Mouse (Mus musculus): ENCODE data around the gene Trf. TPM values are rescaled to one million over a fixed set of nuclear protein-coding genes. Genes with fewer than 3 reads are reported as not detected.

The Trf gene
- total and polyA plus RNA-seq, 2 experiments from 2014 or later: 25.1 to 27.5 TPM

- no peak overlapping the region for H3K9ac ChIP-seq
- no peak overlapping the region for H3K4me2 ChIP-seq (ENCODE audit: low read depth)
- WGBS: 82% methylated on average over 7 of the region's 7 CpGs
- no peak for TF ChIP-seq CTCF (IDR thresholded peaks at IDR 0.05; ENCODE audit: low read depth)
- no peaks in the 10 kb centered on the region for H3K9me3 ChIP-seq (ENCODE audit: low read length)
- no peaks in the 10 kb centered on the region for H3K36me3 ChIP-seq (ENCODE audit: insufficient read depth)
- no peaks in the 10 kb centered on the region for H3K4me1 ChIP-seq (ENCODE audit: insufficient read depth)
- H3K27ac ChIP-seq (ENCODE audit: low read depth, low read length): no peak overlapping the region
- H3K27me3 ChIP-seq (ENCODE audit: insufficient read depth, low read length): no peaks in the 10 kb centered on the region
- ATAC-seq (no peak), DNase-seq (no peak)
- no peak overlapping the region for H3K4me3 ChIP-seq (ENCODE audit: low read depth, low read length)
These were observed 2.8 kb upstream of the Trf start for GRCm38 (mm10) chr9:103233006-103233395.

- Histone ChIP-seq H3K9ac (no peak overlapping the region), H3K36me3 (ENCODE audit: insufficient read depth) (no peaks in the 10 kb centered on the region), H3K4me3 (ENCODE audit: low read depth, low read length) (no peak overlapping the region), H3K27me3 (ENCODE audit: insufficient read depth, low read length) (no peaks in the 10 kb centered on the region), H3K9me3 (ENCODE audit: low read length) (no peaks in the 10 kb centered on the region), H3K4me2 (ENCODE audit: low read depth) (no peak overlapping the region), H3K27ac (ENCODE audit: low read depth, low read length) (no peak overlapping the region), H3K4me1 (ENCODE audit: insufficient read depth) (no peaks in the 10 kb centered on the region)
- DNase-seq (no peak), ATAC-seq (no peak)
- no peak for TF ChIP-seq CTCF (IDR thresholded peaks at IDR 0.05; ENCODE audit: low read depth)
- WGBS: 88% methylated on average over 7 of the region's 7 CpGs
These were observed 2.2 kb upstream of the Trf start for GRCm38 (mm10) chr9:103232232-103233005.

- Histone ChIP-seq H3K36me3 (ENCODE audit: insufficient read depth) (no peaks in the 10 kb centered on the region), H3K9ac (no peak overlapping the region), H3K4me3 (ENCODE audit: low read depth, low read length) (no peak overlapping the region), H3K27me3 (ENCODE audit: insufficient read depth, low read length) (no peaks in the 10 kb centered on the region), H3K9me3 (ENCODE audit: low read length) (no peaks in the 10 kb centered on the region), H3K4me1 (ENCODE audit: insufficient read depth) (no peaks in the 10 kb centered on the region), H3K4me2 (ENCODE audit: low read depth) (no peak overlapping the region), H3K27ac (ENCODE audit: low read depth, low read length) (no peak overlapping the region)
- ATAC-seq (no peak), DNase-seq (no peak)
- TF ChIP-seq CTCF (IDR thresholded peaks at IDR 0.05; ENCODE audit: low read depth): no peak
- 92% methylated on average over 15 of the region's 15 CpGs for WGBS
These were observed 992 bp downstream of the Trf start for GRCm38 (mm10) chr9:103229037-103229867.

GRCm38 (mm10) chr9:103228370-103229003 is 1.8 kb downstream of the Trf start:
- H3K27me3 ChIP-seq (ENCODE audit: insufficient read depth, low read length): no peaks in the 10 kb centered on the region
- no peaks in the 10 kb centered on the region for H3K4me1 ChIP-seq (ENCODE audit: insufficient read depth)
- H3K9ac ChIP-seq: no peak overlapping the region
- no peaks in the 10 kb centered on the region for H3K9me3 ChIP-seq (ENCODE audit: low read length)
- DNase-seq: no peak
- no peaks in the 10 kb centered on the region for H3K36me3 ChIP-seq (ENCODE audit: insufficient read depth)
- H3K4me2 ChIP-seq (ENCODE audit: low read depth): no peak overlapping the region
- no peak for TF ChIP-seq CTCF (IDR thresholded peaks at IDR 0.05; ENCODE audit: low read depth)
- WGBS: 79% methylated on average over 13 of the region's 13 CpGs
- ATAC-seq: no peak
- no peak overlapping the region for H3K27ac ChIP-seq (ENCODE audit: low read depth, low read length)
- no peak overlapping the region for H3K4me3 ChIP-seq (ENCODE audit: low read depth, low read length)

GRCm38 (mm10) chr9:103227760-103228159 is 2.5 kb downstream of the Trf start:
- Histone ChIP-seq H3K9me3 (ENCODE audit: low read length) (no peaks in the 10 kb centered on the region), H3K4me1 (ENCODE audit: insufficient read depth) (no peaks in the 10 kb centered on the region), H3K4me2 (ENCODE audit: low read depth) (no peak overlapping the region), H3K27me3 (ENCODE audit: insufficient read depth, low read length) (no peaks in the 10 kb centered on the region), H3K36me3 (ENCODE audit: insufficient read depth) (no peaks in the 10 kb centered on the region), H3K9ac (no peak overlapping the region), H3K4me3 (ENCODE audit: low read depth, low read length) (no peak overlapping the region), H3K27ac (ENCODE audit: low read depth, low read length) (no peak overlapping the region)
- WGBS: 94% methylated on average over 16 of the region's 16 CpGs
- ATAC-seq (no peak), DNase-seq (no peak)
- TF ChIP-seq CTCF (IDR thresholded peaks at IDR 0.05; ENCODE audit: low read depth): no peak

- 94% methylated on average over 15 of the region's 15 CpGs for WGBS
- no peak overlapping the region for H3K27ac ChIP-seq (ENCODE audit: low read depth, low read length)
These were observed 3.4 kb downstream of the Trf start for GRCm38 (mm10) chr9:103226806-103227205.

More at GRCm38 (mm10) chr9:103226806-103227205, 3.4 kb downstream of the Trf start:
- H3K36me3 ChIP-seq (ENCODE audit: insufficient read depth): no peaks in the 10 kb centered on the region
- no peak for ATAC-seq
- no peaks in the 10 kb centered on the region for H3K27me3 ChIP-seq (ENCODE audit: insufficient read depth, low read length)
- no peak for DNase-seq
- no peak for TF ChIP-seq CTCF (IDR thresholded peaks at IDR 0.05; ENCODE audit: low read depth)
- no peak overlapping the region for H3K4me2 ChIP-seq (ENCODE audit: low read depth)
- no peaks in the 10 kb centered on the region for H3K4me1 ChIP-seq (ENCODE audit: insufficient read depth)
- no peak overlapping the region for H3K9ac ChIP-seq
- H3K4me3 ChIP-seq (ENCODE audit: low read depth, low read length): no peak overlapping the region
- no peaks in the 10 kb centered on the region for H3K9me3 ChIP-seq (ENCODE audit: low read length)
